Mouse (Mus musculus): ENCODE measurements around the gene Rab22a. TPM values are rescaled to one million over a fixed set of nuclear protein-coding genes. Genes with fewer than 3 reads are reported as not detected.

Rab22a gene
- total and polyA plus RNA-seq, 2 experiments from 2014 or later: 25.2 to 31.4 TPM

DNA sequence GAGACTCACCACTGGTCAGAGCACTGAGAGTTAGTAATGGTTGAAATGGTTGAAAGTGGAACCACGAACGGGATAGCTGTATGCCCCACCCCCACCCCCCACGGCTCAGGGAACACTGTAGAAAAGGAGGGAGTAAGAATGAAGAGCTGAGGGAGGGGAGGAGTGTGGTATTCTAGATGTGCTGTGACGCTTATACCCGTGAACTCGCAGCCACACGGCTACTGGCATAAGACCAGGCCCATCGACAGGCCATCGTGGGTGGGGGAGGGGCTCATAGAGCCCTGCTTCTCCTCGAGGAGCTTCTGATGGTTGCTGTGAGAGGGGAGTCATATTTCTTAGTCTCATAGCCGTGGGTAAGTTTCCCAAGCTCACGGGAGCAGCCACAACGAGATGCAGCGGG lies 64.8 kb downstream of the Rab22a start:
- no peak overlapping the region for H3K4me2 ChIP-seq (ENCODE audit: low read depth, low read length)

DNA sequence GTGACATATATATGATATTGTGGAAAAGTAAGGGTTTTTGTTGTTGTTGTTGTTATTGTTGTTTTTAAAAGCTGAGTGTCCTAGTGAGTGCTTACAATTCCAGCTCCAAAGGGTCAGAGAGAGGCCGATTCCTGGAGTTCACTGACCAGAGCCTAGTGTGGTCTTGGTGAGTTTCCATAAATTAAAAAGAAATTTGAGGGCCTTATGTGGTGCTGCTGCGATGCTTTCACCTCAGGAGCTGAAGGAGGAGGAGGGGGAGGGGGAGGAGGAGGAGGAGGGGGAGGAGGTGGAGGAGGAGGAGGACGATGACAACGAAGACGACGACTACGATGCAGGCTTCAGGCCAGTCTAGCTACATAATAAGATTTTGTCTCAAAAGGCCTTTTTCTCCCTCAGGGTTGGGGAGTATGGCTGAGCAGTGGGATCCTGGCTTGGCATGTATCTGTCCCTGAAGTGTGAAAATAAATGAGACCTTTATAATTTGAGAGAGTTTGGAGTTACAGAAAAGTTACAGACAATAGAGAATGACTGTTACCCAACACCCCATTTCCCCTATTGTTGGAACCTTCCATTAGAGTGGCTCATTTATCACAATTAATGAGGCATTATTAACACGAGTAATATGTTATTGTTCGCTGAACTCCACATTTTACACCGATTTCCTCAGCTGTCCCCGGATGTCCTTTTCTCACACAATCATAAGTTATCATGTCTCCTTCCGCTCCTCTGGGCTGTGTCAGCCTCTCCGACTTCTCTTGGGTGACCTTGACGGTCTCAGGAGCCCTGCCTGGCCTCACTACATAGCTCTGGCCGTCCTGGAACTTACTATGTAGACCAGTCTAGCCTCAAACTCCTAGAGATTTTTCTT lies 65.6 kb downstream of the Rab22a start:
- no peak for DNase-seq (ENCODE audit: low spot score)
- Histone ChIP-seq H3K4me2 (ENCODE audit: low read depth, low read length) (no peak overlapping the region), H3K27ac (ENCODE audit: low read depth) (no peak overlapping the region), H3K27me3 (ENCODE audit: control insufficient read depth, insufficient read depth, low read length) (no peaks in the 10 kb centered on the region), H3K36me3 (replicated peaks; ENCODE audit: control insufficient read depth, insufficient read depth, low read length) (no peaks in the 10 kb centered on the region), H3K4me3 (ENCODE audit: low read depth, low read length) (no peak overlapping the region), H3K9ac (replicated peaks; ENCODE audit: low read depth, low read length) (no peak overlapping the region), H3K9me3 (replicated peaks; ENCODE audit: control insufficient read depth, low read length) (no peaks in the 10 kb centered on the region), H3K4me1 (ENCODE audit: control insufficient read depth, insufficient read depth) (no peaks in the 10 kb centered on the region)
- WGBS: 62% methylated on average over 15 of the region's 15 CpGs
- TF ChIP-seq CTCF (IDR thresholded peaks at IDR 0.05; ENCODE audit: low read depth): no peak
- TF ChIP-seq EP300 (IDR thresholded peaks at IDR 0.05; ENCODE audit: low read depth): no peak
- no peak for ATAC-seq (ENCODE audit: insufficient read depth, low read depth)

More for the DNA sequence above, 64.8 kb downstream of the Rab22a start:
- 55% methylated on average over 14 of the region's 14 CpGs for WGBS
- Histone ChIP-seq H3K27me3 (ENCODE audit: control insufficient read depth, insufficient read depth, low read length) (no peaks in the 10 kb centered on the region), H3K9ac (replicated peaks; ENCODE audit: low read depth, low read length) (no peak overlapping the region), H3K4me3 (ENCODE audit: low read depth, low read length) (no peak overlapping the region), H3K36me3 (replicated peaks; ENCODE audit: control insufficient read depth, insufficient read depth, low read length) (no peaks in the 10 kb centered on the region), H3K4me1 (ENCODE audit: control insufficient read depth, insufficient read depth) (no peaks in the 10 kb centered on the region), H3K9me3 (replicated peaks; ENCODE audit: control insufficient read depth, low read length) (no peaks in the 10 kb centered on the region), H3K27ac (ENCODE audit: low read depth) (no peak overlapping the region)
- no peak for ATAC-seq (ENCODE audit: insufficient read depth, low read depth)
- no peak for DNase-seq (ENCODE audit: low spot score)
- TF ChIP-seq EP300 (IDR thresholded peaks at IDR 0.05; ENCODE audit: low read depth) (no peak), CTCF (IDR thresholded peaks at IDR 0.05; ENCODE audit: low read depth) (no peak)

DNA sequence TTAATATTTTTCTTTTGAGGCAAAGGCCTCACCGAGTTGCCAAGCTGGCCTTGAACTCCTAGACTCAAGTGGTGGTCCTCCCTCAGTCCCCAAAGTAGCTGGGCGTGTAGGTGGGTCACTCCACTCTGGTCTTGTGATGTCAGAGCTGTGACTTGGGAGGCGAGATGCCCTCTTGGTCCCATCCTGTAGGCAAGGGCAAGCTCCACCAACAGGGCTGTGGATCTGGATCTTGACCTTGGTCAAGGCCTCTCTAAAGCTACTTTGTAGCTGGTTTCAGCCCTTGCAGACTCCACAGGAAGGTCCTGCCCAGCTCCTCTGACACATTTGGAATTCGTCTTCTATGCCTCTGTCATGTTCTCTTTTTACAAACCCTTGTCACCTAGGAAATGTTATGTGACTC lies 66.3 kb downstream of the Rab22a start:
- DNase-seq (ENCODE audit: low spot score) (no peak), ATAC-seq (ENCODE audit: insufficient read depth, low read depth) (no peak)
- Histone ChIP-seq H3K27me3 (ENCODE audit: control insufficient read depth, insufficient read depth, low read length) (no peaks in the 10 kb centered on the region), H3K9me3 (replicated peaks; ENCODE audit: control insufficient read depth, low read length) (no peaks in the 10 kb centered on the region), H3K4me2 (ENCODE audit: low read depth, low read length) (no peak overlapping the region), H3K4me1 (ENCODE audit: control insufficient read depth, insufficient read depth) (no peaks in the 10 kb centered on the region), H3K27ac (ENCODE audit: low read depth) (no peak overlapping the region), H3K9ac (replicated peaks; ENCODE audit: low read depth, low read length) (no peak overlapping the region), H3K36me3 (replicated peaks; ENCODE audit: control insufficient read depth, insufficient read depth, low read length) (no peaks in the 10 kb centered on the region), H3K4me3 (ENCODE audit: low read depth, low read length) (no peak overlapping the region)
- TF ChIP-seq EP300 (IDR thresholded peaks at IDR 0.05; ENCODE audit: low read depth) (no peak), CTCF (IDR thresholded peaks at IDR 0.05; ENCODE audit: low read depth) (no peak)
- 90% methylated on average over 4 of the region's 4 CpGs for WGBS

DNA sequence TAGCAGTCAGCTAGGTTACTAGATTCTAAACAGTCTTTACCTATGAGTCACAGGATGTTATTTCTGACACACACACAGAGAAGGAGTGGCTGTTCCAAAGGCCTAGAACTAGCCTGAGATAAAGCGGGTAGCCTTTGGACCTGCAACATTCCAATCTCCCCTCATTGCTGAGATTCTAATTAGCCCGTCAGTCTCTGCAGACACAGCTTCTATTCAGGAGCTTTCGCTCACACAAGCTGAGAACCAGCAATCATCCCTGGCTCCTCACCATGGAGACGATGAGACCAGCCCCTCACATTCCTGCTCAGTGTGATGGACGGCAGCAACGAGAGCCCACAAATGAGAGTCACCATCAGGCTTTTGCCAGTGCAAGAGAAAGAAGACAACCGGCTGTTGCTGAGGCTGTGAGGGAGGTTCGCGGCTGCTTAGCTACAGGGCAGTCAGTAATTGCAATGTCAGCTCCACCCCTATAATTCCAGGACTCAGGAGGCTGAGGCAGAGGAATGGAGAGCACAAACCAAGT lies 70.9 kb downstream of the Rab22a start:
- no peaks in the 10 kb centered on the region for H3K4me1 ChIP-seq (ENCODE audit: control insufficient read depth, insufficient read depth)
- no peak overlapping the region for H3K9ac ChIP-seq (replicated peaks; ENCODE audit: low read depth, low read length)
- TF ChIP-seq EP300 (IDR thresholded peaks at IDR 0.05; ENCODE audit: low read depth): no peak
- TF ChIP-seq CTCF (IDR thresholded peaks at IDR 0.05; ENCODE audit: low read depth): no peak
- no peak overlapping the region for H3K27ac ChIP-seq (ENCODE audit: low read depth)
- DNase-seq (ENCODE audit: low spot score) (no peak), ATAC-seq (ENCODE audit: insufficient read depth, low read depth) (no peak; the same call in 1 of the 2 replicates)
- H3K9me3 ChIP-seq (replicated peaks; ENCODE audit: control insufficient read depth, low read length): no peaks in the 10 kb centered on the region
- H3K4me3 ChIP-seq (ENCODE audit: low read depth, low read length): no peak overlapping the region
- no peaks in the 10 kb centered on the region for H3K27me3 ChIP-seq (ENCODE audit: control insufficient read depth, insufficient read depth, low read length)
- 16% methylated on average over 9 of the region's 9 CpGs for WGBS
- no peaks in the 10 kb centered on the region for H3K36me3 ChIP-seq (replicated peaks; ENCODE audit: control insufficient read depth, insufficient read depth, low read length)
- no peak overlapping the region for H3K4me2 ChIP-seq (ENCODE audit: low read depth, low read length)

DNA sequence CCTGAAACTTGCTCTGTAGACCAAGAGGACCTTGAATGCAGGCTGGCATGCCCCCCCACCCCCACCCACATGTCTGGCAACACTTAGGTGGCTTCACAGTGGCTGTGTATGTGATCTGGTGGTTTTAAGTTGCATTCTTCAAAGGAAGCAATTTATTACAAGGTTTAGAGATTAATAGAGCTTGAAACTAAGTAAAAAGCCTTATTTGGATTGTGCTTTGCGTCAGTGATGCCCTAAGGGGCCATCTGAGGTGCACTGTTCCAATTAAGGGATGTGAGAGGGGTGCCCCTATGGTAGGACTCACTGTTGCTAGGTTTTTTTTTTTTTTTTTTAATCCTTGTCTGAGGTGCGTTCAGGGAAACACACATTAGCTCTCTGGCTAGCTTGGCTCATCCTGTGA lies 74.9 kb downstream of the Rab22a start:
- H3K4me2 ChIP-seq (ENCODE audit: low read depth, low read length): no peak overlapping the region
- no peak overlapping the region for H3K27ac ChIP-seq (ENCODE audit: low read depth)
- peaks cover 9% of the 10 kb centered on the region; the same call in 1 of the 2 replicates for H3K4me1 ChIP-seq (ENCODE audit: control insufficient read depth, insufficient read depth)
- H3K9ac ChIP-seq (replicated peaks; ENCODE audit: low read depth, low read length): no peak overlapping the region
- H3K27me3 ChIP-seq (ENCODE audit: control insufficient read depth, insufficient read depth, low read length): no peaks in the 10 kb centered on the region
- no peak for ATAC-seq (ENCODE audit: insufficient read depth, low read depth)
- no peak for DNase-seq (ENCODE audit: low spot score)
- WGBS: 73% methylated on average over 2 of the region's 2 CpGs
- no peak overlapping the region for H3K4me3 ChIP-seq (ENCODE audit: low read depth, low read length)
- no peaks in the 10 kb centered on the region for H3K9me3 ChIP-seq (replicated peaks; ENCODE audit: control insufficient read depth, low read length)
- no peak for TF ChIP-seq CTCF (IDR thresholded peaks at IDR 0.05; ENCODE audit: low read depth)
- TF ChIP-seq EP300 (IDR thresholded peaks at IDR 0.05; ENCODE audit: low read depth): no peak
- no peaks in the 10 kb centered on the region for H3K36me3 ChIP-seq (replicated peaks; ENCODE audit: control insufficient read depth, insufficient read depth, low read length)

All from heart, postnatal 0 days (tissue).